Mouse (Mus musculus) embryonic facial prominence, embryonic 14.5 days (tissue): ENCODE data around the gene Wtap. TPM values are rescaled to one million over a fixed set of nuclear protein-coding genes. Genes with fewer than 3 reads are reported as not detected.
A peak's percentile ranks its signal among the peaks of the same experiment; 100 is the strongest.
"Not testable (repeated sequence)": the region's sequence is repeated elsewhere in the genome, so short reads cannot be mapped to it uniquely, and the experiment has no call there.

ENCODE experiments used
- ATAC-seq: fragments of 200-750 bp; cut with Nextera tagmentation; 2 replicates; pipeline ENCODE4 v1.8.0; 2017; ENCODE audit warnings: low read depth, moderate number of reproducible peaks, moderate TSS enrichment
- DNase-seq: peaks from one replicate; pipeline ENCODE4 v3.0.0-alpha.2; 2015; ENCODE audit warnings: low spot score
- H3K27ac ChIP-seq: fragments of 300-500 bp; sonication (generic); replicated peaks from 2 replicates; pipeline ENCODE4 v1.5.1; 2014; ENCODE audit warnings: low read depth, mild to moderate bottlenecking, low read length, moderate library complexity
- H3K27me3 ChIP-seq: fragments of 300-500 bp; sonication (generic); replicated peaks from 2 replicates; pipeline ENCODE4 v1.6.1; 2014; ENCODE audit warnings: low read length; ENCODE audit not compliant: control insufficient read depth, insufficient read depth
- H3K36me3 ChIP-seq: fragments of 300-500 bp; sonication (generic); 2 replicates; pipeline ENCODE4 v1.6.1; 2014; ENCODE audit warnings: low read length, mixed read lengths; ENCODE audit not compliant: control insufficient read depth, insufficient read depth
- H3K4me1 ChIP-seq: fragments of 300-500 bp; sonication (generic); 2 replicates; pipeline ENCODE4 v1.6.1; 2014; ENCODE audit warnings: antibody characterized with exemption, low read length; ENCODE audit not compliant: control insufficient read depth, insufficient read depth
- H3K4me2 ChIP-seq: fragments of 300-500 bp; sonication (generic); 2 replicates; pipeline ENCODE4 v1.6.1; 2014; ENCODE audit warnings: low read depth, mild to moderate bottlenecking, low read length, moderate library complexity, mixed read lengths
- H3K4me3 ChIP-seq: fragments of 300-500 bp; sonication (generic); 2 replicates; pipeline ENCODE4 v1.5.1; 2014; ENCODE audit warnings: low read depth, mild to moderate bottlenecking, low read length
- H3K9ac ChIP-seq: fragments of 300-500 bp; sonication (generic); 2 replicates; pipeline ENCODE4 v1.6.1; 2014; ENCODE audit warnings: low read depth, mild to moderate bottlenecking, low read length, moderate library complexity, mixed read lengths
- H3K9me3 ChIP-seq: fragments of 300-500 bp; sonication (generic); 2 replicates; pipeline ENCODE4 v1.6.1; 2016; ENCODE audit warnings: low read length; ENCODE audit not compliant: control insufficient read depth
- WGBS: fragments of 180-500 bp; shearing (Covaris S2); extraction: QIAGEN DNeasy Blood & Tissue Kit; methylation state at CpG from one replicate; pipeline ENCODE4 v1.1.7; 2014; 5-methylcytosine and 5-hydroxymethylcytosine counted together
- polyA plus RNA-seq: library from polyadenylated mRNA; unstranded; fragments of >200 nt; fragmentation: Nextera tagmentation; extraction: Ambion mirVana; gene quantifications from 2 replicates; pipeline ENCODE4 v1.2.1, GENCODE M21; 2014

Gene Wtap
- polyA plus RNA-seq, 1 experiment from 2014 or later = 118 TPM

- no peaks in the 10 kb centered on the region for H3K9me3 ChIP-seq
- H3K4me1 ChIP-seq = peaks cover 6% of the 10 kb centered on the region
- no peak overlapping the region for H3K27ac ChIP-seq
- ATAC-seq = no peak
- H3K36me3 ChIP-seq = peaks cover 42% of the 10 kb centered on the region
- H3K4me3 ChIP-seq = no peak overlapping the region
- H3K4me2 ChIP-seq = no peak overlapping the region
- no peaks in the 10 kb centered on the region for H3K27me3 ChIP-seq
- no peak overlapping the region for H3K9ac ChIP-seq
- no peak for DNase-seq
- WGBS = 92% methylated on average over 8 of the region's 8 CpGs
Measured at GRCm38 (mm10) chr17:12956664-12957063, 37.3 kb downstream of the Wtap start.

- no peaks in the 10 kb centered on the region for H3K4me1 ChIP-seq
- DNase-seq (no peak), ATAC-seq (no peak)
- no peak overlapping the region for H3K4me2 ChIP-seq
- H3K36me3 ChIP-seq = peaks cover 69% of the 10 kb centered on the region
- no peak overlapping the region for H3K27ac ChIP-seq
- no peak overlapping the region for H3K4me3 ChIP-seq
- H3K9me3 ChIP-seq = no peaks in the 10 kb centered on the region
- no peaks in the 10 kb centered on the region for H3K27me3 ChIP-seq
- 93% methylated on average over 5 of the region's 5 CpGs for WGBS
- no peak overlapping the region for H3K9ac ChIP-seq
Measured at GRCm38 (mm10) chr17:12949669-12950068, 44.3 kb downstream of the Wtap start.

GRCm38 (mm10) chr17:12942459-12943162 lies 51.4 kb downstream of the Wtap start:
- no peaks in the 10 kb centered on the region for H3K4me1 ChIP-seq
- ATAC-seq = no peak
- WGBS = 90% methylated on average over 6 of the region's 6 CpGs
- no peak overlapping the region for H3K4me3 ChIP-seq
- H3K27me3 ChIP-seq = no peaks in the 10 kb centered on the region
- DNase-seq = no peak
- H3K4me2 ChIP-seq = no peak overlapping the region
- no peak overlapping the region for H3K9ac ChIP-seq
- H3K36me3 ChIP-seq = peaks cover 40% of the 10 kb centered on the region
- H3K27ac ChIP-seq = no peak overlapping the region
- H3K9me3 ChIP-seq = no peaks in the 10 kb centered on the region

GRCm38 (mm10) chr17:12941543-12942260 lies 52.3 kb downstream of the Wtap start:
- 71% methylated on average over 8 of the region's 8 CpGs for WGBS
- DNase-seq (no peak), ATAC-seq (no peak)
- Histone ChIP-seq H3K27ac (no peak overlapping the region), H3K9me3 (no peaks in the 10 kb centered on the region), H3K36me3 (peaks cover 36% of the 10 kb centered on the region), H3K4me3 (no peak overlapping the region), H3K9ac (no peak overlapping the region), H3K4me1 (no peaks in the 10 kb centered on the region), H3K4me2 (no peak overlapping the region), H3K27me3 (no peaks in the 10 kb centered on the region)

- peak; percentile 14 for DNase-seq
- H3K4me3 ChIP-seq = peak within 1 kb of the TSS; percentile 32
- H3K27ac ChIP-seq = no peak within 1 kb of the TSS
- peak within 1 kb of the TSS; percentile 58 for H3K4me2 ChIP-seq
- 14% methylated on average over 27 of the region's 27 CpGs for WGBS
- H3K27me3 ChIP-seq = no peaks in the 10 kb centered on the region
- H3K4me1 ChIP-seq = no peaks in the 10 kb centered on the region
- no peaks in the 10 kb centered on the region for H3K9me3 ChIP-seq
- ATAC-seq = peak; percentile 79
- H3K9ac ChIP-seq = peak within 1 kb of the TSS; percentile 57
- H3K36me3 ChIP-seq = peaks cover 27% of the 10 kb centered on the region
Measured at GRCm38 (mm10) chr17:12940151-12940805, 53.7 kb downstream of the Wtap start, which contains the start of gene Acat3. Gene Acat3, minus strand, starts transcription at chr17:12940600.

GRCm38 (mm10) chr17:12939377-12940148 lies 54.4 kb downstream of the Wtap start:
- H3K36me3 ChIP-seq = peaks cover 20% of the 10 kb centered on the region; the same call in 1 of the 2 replicates
- not testable (repeated sequence) for DNase-seq, H3K27me3 ChIP-seq, H3K4me1 ChIP-seq, H3K27ac ChIP-seq, H3K9me3 ChIP-seq
- H3K9ac ChIP-seq = peak overlapping the region; percentile 57; the same call in 1 of the 2 replicates
- WGBS = 42% methylated on average over 2 of the region's 12 CpGs
- 0 out of 2 replicates have a peak, but pooled peaks have one; percentile 5 for ATAC-seq
- H3K4me2 ChIP-seq = peak overlapping the region; percentile 58
- H3K4me3 ChIP-seq = peak overlapping the region; percentile 32

- Histone ChIP-seq H3K27ac (no peak overlapping the region), H3K9ac (no peak overlapping the region), H3K27me3 (no peaks in the 10 kb centered on the region), H3K4me3 (no peak overlapping the region), H3K36me3 (peaks cover 9% of the 10 kb centered on the region; the same call in 1 of the 2 replicates), H3K9me3 (no peaks in the 10 kb centered on the region), H3K4me1 (no peaks in the 10 kb centered on the region), H3K4me2 (no peak overlapping the region)
- 47% methylated on average over 2 of the region's 2 CpGs for WGBS
- DNase-seq = no peak
- ATAC-seq = no peak
Measured at GRCm38 (mm10) chr17:12938077-12938476, 55.9 kb downstream of the Wtap start.

- no peaks in the 10 kb centered on the region for H3K27me3 ChIP-seq
- 77% methylated on average over 2 of the region's 2 CpGs for WGBS
- H3K9me3 ChIP-seq = no peaks in the 10 kb centered on the region
- no peak overlapping the region for H3K4me3 ChIP-seq
- no peak overlapping the region for H3K27ac ChIP-seq
- no peak for ATAC-seq
- DNase-seq = no peak
- no peak overlapping the region for H3K4me2 ChIP-seq
- no peak overlapping the region for H3K9ac ChIP-seq
- H3K4me1 ChIP-seq = no peaks in the 10 kb centered on the region
- peaks cover 3% of the 10 kb centered on the region; the same call in 1 of the 2 replicates for H3K36me3 ChIP-seq
Measured at GRCm38 (mm10) chr17:12937412-12937970, 56.5 kb downstream of the Wtap start.
